Mouse (Mus musculus): Measurements from ENCODE around the gene Parp4. TPM values are rescaled to one million over a fixed set of nuclear protein-coding genes. Genes with fewer than 3 reads are reported as not detected.
A peak's percentile ranks its signal among the peaks of the same experiment; 100 is the strongest.

Parp4 gene
- polyA plus RNA-seq, 1 experiment, result 4.6 TPM

DNA sequence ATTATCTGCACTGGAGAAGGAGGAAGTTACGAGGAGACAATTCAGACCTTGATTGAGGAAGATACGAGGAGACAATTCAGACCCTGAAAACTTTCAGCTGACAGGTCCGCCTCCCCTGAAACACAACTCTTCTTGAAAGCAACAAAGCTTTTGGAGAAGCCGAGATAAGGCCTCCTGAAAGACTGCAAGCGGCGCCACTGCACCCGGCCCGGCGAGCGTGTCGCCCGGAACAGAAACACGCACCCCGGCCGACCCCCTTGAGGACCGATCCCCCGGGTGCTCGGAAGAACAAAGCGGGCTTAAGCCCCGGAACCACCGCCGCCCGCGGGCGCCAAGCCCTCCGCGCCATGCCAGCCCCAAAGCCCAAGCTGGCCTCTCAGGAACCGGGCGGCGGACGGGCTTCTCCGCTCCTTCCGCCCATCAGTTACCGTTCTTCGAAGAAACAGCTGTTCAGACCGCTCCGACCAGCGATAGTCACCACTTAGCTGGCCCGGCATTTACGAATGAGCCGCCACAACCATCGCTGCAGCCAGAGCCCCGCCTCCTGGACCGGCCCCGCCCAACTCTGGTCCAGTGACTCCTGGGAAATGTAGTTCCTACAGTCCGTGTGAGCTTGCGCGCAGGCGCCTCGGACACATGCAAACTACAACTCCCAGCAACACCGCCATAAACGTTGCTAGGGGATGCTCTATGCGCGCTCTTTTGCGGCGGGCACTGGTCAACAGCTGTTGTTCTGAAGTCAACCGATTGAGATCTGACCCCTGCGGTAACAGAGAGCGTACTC, 3.9 kb upstream of the Parp4 start:
- no peak for TF ChIP-seq FOSL1 (IDR thresholded peaks at IDR 0.05; ENCODE audit: insufficient read depth, low read length, poor library complexity, severe bottlenecking)
- TF ChIP-seq MYOD1 (IDR thresholded peaks at IDR 0.05; ENCODE audit: control insufficient read depth, insufficient read length, low read depth), result peak; percentile 86
- H3K36me3 ChIP-seq (ENCODE audit: control insufficient read depth, insufficient read depth), result no peaks in the 10 kb centered on the region

DNA sequence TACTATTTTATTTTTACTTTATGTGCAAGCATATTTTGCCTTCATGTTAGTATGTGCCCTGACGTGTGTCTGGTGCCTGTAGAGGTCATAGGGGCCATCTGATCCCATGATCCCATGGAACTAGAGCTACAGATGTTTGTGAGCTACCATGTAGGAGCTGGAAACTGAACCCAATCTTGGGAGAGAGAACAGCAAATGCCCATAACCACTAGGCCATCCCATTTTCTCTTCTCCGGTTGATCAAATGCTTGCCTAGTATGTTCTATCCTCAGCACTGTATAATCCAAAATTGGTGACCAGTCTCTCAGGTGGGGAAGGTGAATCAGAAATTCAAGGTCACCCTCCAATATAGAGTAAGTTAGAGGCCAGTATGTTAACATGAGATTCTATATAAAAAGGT, 2.9 kb upstream of the Parp4 start:
- Histone ChIP-seq H3K27me3 (ENCODE audit: control insufficient read depth, insufficient read depth, insufficient read length) (no peaks in the 10 kb centered on the region), H3ac (ENCODE audit: control insufficient read depth, insufficient read length, low read depth) (no peak overlapping the region), H3K36me3 (ENCODE audit: control insufficient read depth, insufficient read depth) (no peaks in the 10 kb centered on the region), H3K79me3 (ENCODE audit: low read depth) (no peaks in the 10 kb centered on the region), H3K4me3 (ENCODE audit: insufficient read depth, poor library complexity, severe bottlenecking) (no peak overlapping the region), H3K79me2 (ENCODE audit: control insufficient read depth, insufficient read depth) (peaks cover 16% of the 10 kb centered on the region)
- no peak for TF ChIP-seq MYOD1 (IDR thresholded peaks at IDR 0.05; ENCODE audit: control insufficient read depth, insufficient read length, low read depth)
- no peak for TF ChIP-seq CTCF (IDR thresholded peaks at IDR 0.05; ENCODE audit: control insufficient read depth, insufficient read depth, insufficient read length)
- no peak for TF ChIP-seq USF1 (IDR thresholded peaks at IDR 0.05; ENCODE audit: low read depth)
- no peak for TF ChIP-seq FOSL1 (IDR thresholded peaks at IDR 0.05; ENCODE audit: insufficient read depth, low read length, poor library complexity, severe bottlenecking)
- TF ChIP-seq MYOG (IDR thresholded peaks at IDR 0.05; ENCODE audit: control insufficient read depth, extremely low read depth, insufficient read length), result no peak
- no peak for TF ChIP-seq MAX (IDR thresholded peaks at IDR 0.05)
- no peak for TF ChIP-seq CEBPB (IDR thresholded peaks at IDR 0.05; ENCODE audit: low read depth)

More for the DNA sequence above, 3.9 kb upstream of the Parp4 start:
- Histone ChIP-seq H3K4me3 (ENCODE audit: insufficient read depth, poor library complexity, severe bottlenecking) (peak overlapping the region; percentile 56), H3ac (ENCODE audit: control insufficient read depth, insufficient read length, low read depth) (peak overlapping the region; percentile 70), H3K79me3 (ENCODE audit: low read depth) (no peaks in the 10 kb centered on the region), H3K27me3 (ENCODE audit: control insufficient read depth, insufficient read depth, insufficient read length) (no peaks in the 10 kb centered on the region), H3K79me2 (ENCODE audit: control insufficient read depth, insufficient read depth) (peaks cover 13% of the 10 kb centered on the region)

DNA sequence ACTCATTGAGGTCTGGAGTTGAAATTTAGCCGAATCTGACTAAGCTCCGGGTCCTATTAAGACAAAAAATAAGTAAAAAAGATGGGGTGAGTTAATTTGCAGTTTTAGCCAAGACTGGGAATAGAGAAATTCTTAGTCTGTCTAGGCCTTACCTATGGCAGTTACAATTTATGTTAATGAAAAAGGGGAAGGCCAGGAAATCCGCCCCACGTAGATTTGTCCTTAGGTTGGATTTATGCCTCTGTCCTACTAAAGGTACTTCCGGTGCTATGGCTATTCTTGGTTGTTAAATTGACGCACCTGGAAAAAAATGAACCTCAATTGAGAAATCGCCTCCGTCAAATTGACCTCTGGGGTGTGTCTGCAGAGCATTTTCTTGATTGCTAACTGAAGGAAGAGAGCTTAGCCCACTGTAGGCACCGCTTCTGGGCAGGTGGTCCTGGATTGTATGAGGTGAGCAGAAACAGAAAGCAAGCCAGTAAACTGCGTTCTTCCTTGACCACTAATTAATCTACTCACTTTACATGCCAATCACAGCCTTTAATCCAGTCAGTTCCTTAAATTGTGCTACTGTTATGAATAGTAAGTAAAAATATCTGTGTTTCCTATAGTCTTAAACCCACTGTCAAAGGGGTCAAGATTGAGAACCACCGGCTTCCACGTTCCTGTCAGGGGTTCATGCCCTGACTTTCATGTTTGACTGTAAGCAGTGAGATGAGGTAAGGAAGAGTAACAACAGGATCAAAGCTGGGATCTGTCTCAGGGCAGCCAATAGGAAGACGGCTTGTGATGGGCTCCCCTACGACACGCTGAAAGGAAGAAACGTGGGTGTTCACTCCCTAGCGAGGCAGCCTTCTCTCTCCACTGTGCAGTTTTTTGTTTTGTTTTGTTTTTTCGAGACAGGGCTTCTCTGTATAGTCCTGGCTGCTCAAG, 816 bp downstream of the Parp4 start:
- Histone ChIP-seq H3ac (ENCODE audit: control insufficient read depth, insufficient read length, low read depth) (no peak overlapping the region), H3K79me3 (ENCODE audit: low read depth) (peaks cover 1% of the 10 kb centered on the region), H3K36me3 (ENCODE audit: control insufficient read depth, insufficient read depth) (no peaks in the 10 kb centered on the region), H3K27me3 (ENCODE audit: control insufficient read depth, insufficient read depth, insufficient read length) (no peaks in the 10 kb centered on the region), H3K4me3 (ENCODE audit: insufficient read depth, poor library complexity, severe bottlenecking) (peak overlapping the region; percentile 72), H3K79me2 (ENCODE audit: control insufficient read depth, insufficient read depth) (peaks cover 9% of the 10 kb centered on the region)
- TF ChIP-seq CTCF (IDR thresholded peaks at IDR 0.05; ENCODE audit: control insufficient read depth, insufficient read depth, insufficient read length), result no peak
- TF ChIP-seq FOSL1 (IDR thresholded peaks at IDR 0.05; ENCODE audit: insufficient read depth, low read length, poor library complexity, severe bottlenecking), result no peak
- TF ChIP-seq MAX (IDR thresholded peaks at IDR 0.05), result no peak
- no peak for TF ChIP-seq USF1 (IDR thresholded peaks at IDR 0.05; ENCODE audit: low read depth)
- TF ChIP-seq MYOD1 (IDR thresholded peaks at IDR 0.05; ENCODE audit: control insufficient read depth, insufficient read length, low read depth), result no peak
- no peak for TF ChIP-seq MYOG (IDR thresholded peaks at IDR 0.05; ENCODE audit: control insufficient read depth, extremely low read depth, insufficient read length)
- no peak for TF ChIP-seq CEBPB (IDR thresholded peaks at IDR 0.05; ENCODE audit: low read depth)

DNA sequence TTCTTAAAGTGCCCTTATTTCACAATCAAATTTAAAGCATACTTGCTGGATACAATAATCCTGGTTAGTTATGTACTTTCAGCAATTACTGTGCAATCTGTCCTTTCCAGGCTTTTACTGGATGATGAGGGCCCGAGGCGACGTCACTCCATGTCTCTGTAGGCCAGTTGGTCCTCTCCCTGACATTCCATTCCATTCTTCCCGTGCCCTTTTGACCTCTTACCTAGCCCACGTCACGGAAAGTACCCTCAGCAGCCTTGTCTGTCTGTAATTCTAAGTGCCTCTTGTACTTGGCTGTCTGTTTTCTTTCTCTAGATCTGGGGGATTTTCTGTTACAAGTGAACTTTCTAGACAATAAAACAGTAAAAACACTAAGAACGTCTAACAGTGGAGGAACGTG, 3.6 kb downstream of the Parp4 start:
- Histone ChIP-seq H3K4me3 (ENCODE audit: insufficient read depth, poor library complexity, severe bottlenecking) (no peak overlapping the region), H3K79me3 (ENCODE audit: low read depth) (peaks cover 1% of the 10 kb centered on the region), H3K36me3 (ENCODE audit: control insufficient read depth, insufficient read depth) (no peaks in the 10 kb centered on the region), H3K79me2 (ENCODE audit: control insufficient read depth, insufficient read depth) (peaks cover 9% of the 10 kb centered on the region), H3ac (ENCODE audit: control insufficient read depth, insufficient read length, low read depth) (no peak overlapping the region), H3K27me3 (ENCODE audit: control insufficient read depth, insufficient read depth, insufficient read length) (no peaks in the 10 kb centered on the region)
- no peak for TF ChIP-seq MYOG (IDR thresholded peaks at IDR 0.05; ENCODE audit: control insufficient read depth, extremely low read depth, insufficient read length)
- TF ChIP-seq MAX (IDR thresholded peaks at IDR 0.05), result no peak
- no peak for TF ChIP-seq FOSL1 (IDR thresholded peaks at IDR 0.05; ENCODE audit: insufficient read depth, low read length, poor library complexity, severe bottlenecking)
- no peak for TF ChIP-seq MYOD1 (IDR thresholded peaks at IDR 0.05; ENCODE audit: control insufficient read depth, insufficient read length, low read depth)
- TF ChIP-seq CTCF (IDR thresholded peaks at IDR 0.05; ENCODE audit: control insufficient read depth, insufficient read depth, insufficient read length), result no peak
- no peak for TF ChIP-seq CEBPB (IDR thresholded peaks at IDR 0.05; ENCODE audit: low read depth)
- TF ChIP-seq USF1 (IDR thresholded peaks at IDR 0.05; ENCODE audit: low read depth), result no peak

DNA sequence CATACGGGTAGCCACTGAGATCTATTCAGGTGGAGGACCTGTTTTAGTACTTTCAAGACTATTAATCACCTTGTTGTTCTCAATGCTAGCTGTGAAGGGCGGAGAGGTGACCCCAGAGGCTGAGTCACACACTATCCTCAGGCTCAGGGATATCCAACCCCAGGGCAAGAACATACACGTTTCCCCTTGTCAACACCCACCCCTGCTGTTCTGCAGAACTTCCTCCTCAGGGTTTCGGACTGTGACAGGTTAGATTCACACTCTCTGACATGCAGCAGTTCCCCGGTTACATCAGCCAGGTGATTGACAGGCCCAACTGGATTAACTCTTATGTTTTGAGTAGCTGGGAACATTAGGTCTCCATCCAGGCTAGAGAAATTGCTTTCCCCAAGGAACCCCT, 5.7 kb downstream of the Parp4 start:
- peaks cover 14% of the 10 kb centered on the region for H3K36me3 ChIP-seq (ENCODE audit: control insufficient read depth, insufficient read depth)
- H3K79me2 ChIP-seq (ENCODE audit: control insufficient read depth, insufficient read depth), result peaks cover 7% of the 10 kb centered on the region
- H3K27me3 ChIP-seq (ENCODE audit: control insufficient read depth, insufficient read depth, insufficient read length), result no peaks in the 10 kb centered on the region
- no peak overlapping the region for H3K4me3 ChIP-seq (ENCODE audit: insufficient read depth, poor library complexity, severe bottlenecking)
- TF ChIP-seq MAX (IDR thresholded peaks at IDR 0.05), result no peak
- TF ChIP-seq MYOD1 (IDR thresholded peaks at IDR 0.05; ENCODE audit: control insufficient read depth, insufficient read length, low read depth), result peak; percentile 49
- H3K79me3 ChIP-seq (ENCODE audit: low read depth), result peaks cover 1% of the 10 kb centered on the region
- no peak overlapping the region for H3ac ChIP-seq (ENCODE audit: control insufficient read depth, insufficient read length, low read depth)
